Mouse (Mus musculus): Measurements from ENCODE around the gene Dgat2. TPM values are rescaled to one million over a fixed set of nuclear protein-coding genes. Genes with fewer than 3 reads are reported as not detected.

Dgat2 gene
- polyA plus RNA-seq, 1 experiment, result 0.56 TPM

DNA sequence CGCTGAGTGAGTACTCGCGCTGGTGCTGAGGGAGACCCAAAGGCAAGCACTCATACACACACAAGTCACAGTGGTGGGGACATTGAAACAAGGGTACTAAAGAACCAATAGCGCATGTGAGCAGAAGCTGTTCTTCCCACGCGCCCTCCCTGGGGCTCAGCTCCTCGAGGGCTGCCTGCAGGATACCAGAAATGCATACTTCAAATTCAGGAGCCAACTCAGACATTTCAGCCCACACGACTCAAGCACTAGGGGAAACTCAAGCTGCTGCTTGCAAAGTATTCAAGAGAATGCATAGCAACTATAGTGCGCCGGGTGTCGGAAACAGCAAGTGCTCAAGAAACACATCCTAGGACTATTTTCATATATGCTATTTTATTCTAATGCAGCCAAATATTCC, 37.9 kb downstream of the Dgat2 start:
- TF ChIP-seq POLR2A (IDR thresholded peaks at IDR 0.05; ENCODE audit: borderline replicate concordance, low read depth, low read length) (no peak), CTCF (IDR thresholded peaks at IDR 0.05; ENCODE audit: low read depth, low read length) (no peak)
- Histone ChIP-seq H3K4me1 (ENCODE audit: control insufficient read depth, insufficient read depth, low read length) (peaks cover 63% of the 10 kb centered on the region), H3K4me3 (ENCODE audit: insufficient read depth, low read length) (no peak overlapping the region), H3K27ac (ENCODE audit: insufficient read depth, low read depth, low read length) (no peak overlapping the region)

DNA sequence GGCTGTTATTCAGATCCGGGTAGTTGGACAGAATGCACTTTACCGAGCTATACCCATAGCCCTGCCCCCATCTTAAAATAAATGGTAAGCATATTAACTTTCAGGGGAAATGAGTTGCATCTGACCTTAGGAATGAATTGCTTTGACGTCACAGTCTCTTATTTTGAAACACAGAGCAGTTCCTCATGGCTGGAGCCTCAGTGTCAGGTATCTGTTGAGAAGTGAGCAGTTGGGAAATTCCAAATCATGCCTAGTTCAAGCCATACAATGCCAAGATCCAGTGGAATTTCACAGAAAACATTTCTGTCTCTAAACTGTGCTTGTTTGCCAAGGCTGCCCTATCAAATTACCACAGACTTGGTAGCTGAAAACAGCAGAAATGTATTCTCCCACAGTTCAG, 39.3 kb downstream of the Dgat2 start:
- TF ChIP-seq CTCF (IDR thresholded peaks at IDR 0.05; ENCODE audit: low read depth, low read length) (no peak), POLR2A (IDR thresholded peaks at IDR 0.05; ENCODE audit: borderline replicate concordance, low read depth, low read length) (no peak)
- H3K27ac ChIP-seq (ENCODE audit: insufficient read depth, low read depth, low read length), result peak overlapping the region; percentile 27
- H3K4me3 ChIP-seq (ENCODE audit: insufficient read depth, low read length), result no peak overlapping the region
- peaks cover 55% of the 10 kb centered on the region for H3K4me1 ChIP-seq (ENCODE audit: control insufficient read depth, insufficient read depth, low read length)

DNA sequence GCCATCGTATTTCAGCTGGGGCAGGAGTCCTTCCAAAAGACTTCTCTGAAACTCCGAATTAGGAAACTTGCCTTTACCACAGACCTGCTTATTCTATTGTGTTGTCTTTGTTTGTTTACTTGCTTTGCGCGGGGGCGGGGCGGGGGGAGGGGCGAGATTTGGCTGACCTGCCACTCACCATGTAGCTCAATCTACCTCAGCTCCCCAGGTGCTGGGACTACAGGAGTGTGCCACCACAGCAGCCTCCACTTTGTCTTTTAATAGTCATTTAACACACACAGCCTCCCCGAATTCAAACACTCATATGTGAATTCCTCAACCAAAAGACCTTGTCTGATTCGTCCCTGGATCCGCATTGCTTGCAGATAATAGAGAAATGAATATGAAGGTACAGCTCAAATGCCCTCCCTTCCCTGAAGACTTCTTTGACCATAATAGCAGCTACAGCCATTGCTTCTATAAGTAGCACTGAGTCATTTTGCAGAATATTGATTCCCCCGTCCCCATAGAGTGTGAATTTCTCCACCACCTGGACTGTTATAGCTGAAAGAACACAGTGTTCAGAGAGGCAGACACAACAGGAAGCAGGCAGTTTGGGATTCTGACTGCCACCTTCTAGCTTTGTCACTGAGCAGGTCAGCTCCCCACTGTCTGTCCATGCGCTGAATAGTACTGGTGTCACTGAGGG, 40.5 kb downstream of the Dgat2 start:
- Histone ChIP-seq H3K4me1 (ENCODE audit: control insufficient read depth, insufficient read depth, low read length) (peaks cover 50% of the 10 kb centered on the region), H3K27ac (ENCODE audit: insufficient read depth, low read depth, low read length) (peak overlapping the region; percentile 44), H3K4me3 (ENCODE audit: insufficient read depth, low read length) (peak overlapping the region; percentile 57)
- TF ChIP-seq POLR2A (IDR thresholded peaks at IDR 0.05; ENCODE audit: borderline replicate concordance, low read depth, low read length) (no peak), CTCF (IDR thresholded peaks at IDR 0.05; ENCODE audit: low read depth, low read length) (no peak)

DNA sequence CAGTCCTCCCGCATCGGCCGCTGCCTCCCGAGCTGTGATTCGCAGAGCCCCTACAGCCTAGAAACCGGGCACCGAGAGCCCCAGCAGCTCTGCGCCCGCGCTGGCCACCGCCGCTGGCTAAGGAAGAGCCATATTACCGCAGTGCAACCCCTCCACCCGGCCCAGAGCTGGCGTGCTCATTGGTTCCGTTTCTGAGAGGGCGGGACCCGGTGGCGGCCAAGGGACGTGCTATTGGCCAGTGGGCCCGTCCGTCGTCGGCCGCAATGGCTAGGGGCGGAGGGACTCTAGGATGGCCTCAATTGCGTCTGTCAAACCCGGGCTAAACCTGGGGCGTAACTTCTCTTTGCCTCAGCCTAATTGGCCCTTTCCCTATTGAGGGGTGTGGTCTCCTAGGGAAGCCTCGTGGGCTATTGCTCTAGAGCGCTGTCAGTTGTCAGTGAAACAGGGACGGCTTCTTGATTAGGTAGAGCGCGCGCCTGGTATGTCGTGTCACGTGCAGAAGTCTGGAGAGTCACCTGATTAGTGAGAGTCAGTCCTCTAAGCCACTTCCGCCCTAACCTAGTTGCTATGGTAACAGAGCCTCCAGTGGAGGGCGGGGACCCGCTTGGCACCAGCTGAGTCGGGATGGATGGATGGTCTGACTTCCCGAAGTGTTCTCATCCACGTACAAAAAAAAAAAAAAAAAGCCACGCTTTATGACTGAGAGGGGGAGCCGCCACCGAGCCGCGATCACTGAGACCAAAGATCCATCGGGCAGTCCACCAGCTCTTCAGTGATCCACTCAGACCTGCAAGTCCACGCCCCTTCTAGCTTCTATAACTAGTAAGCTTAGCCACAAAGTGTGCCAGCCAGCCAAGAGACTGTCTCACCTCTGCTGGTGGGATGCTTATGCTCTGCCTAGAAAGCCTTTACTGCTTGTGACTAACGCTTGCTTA, 41.3 kb downstream of the Dgat2 start, which contains the start of gene Uvrag:
TSS of gene Uvrag (minus strand) at position 158 of the 935 bp plus-strand sequence.
- Histone ChIP-seq H3K27ac (ENCODE audit: insufficient read depth, low read depth, low read length) (peak within 1 kb of the TSS; percentile 80), H3K4me3 (ENCODE audit: insufficient read depth, low read length) (peak within 1 kb of the TSS; percentile 72), H3K4me1 (ENCODE audit: control insufficient read depth, insufficient read depth, low read length) (peaks cover 50% of the 10 kb centered on the region)
- no peak for TF ChIP-seq POLR2A (IDR thresholded peaks at IDR 0.05; ENCODE audit: borderline replicate concordance, low read depth, low read length)
- no peak for TF ChIP-seq CTCF (IDR thresholded peaks at IDR 0.05; ENCODE audit: low read depth, low read length)

DNA sequence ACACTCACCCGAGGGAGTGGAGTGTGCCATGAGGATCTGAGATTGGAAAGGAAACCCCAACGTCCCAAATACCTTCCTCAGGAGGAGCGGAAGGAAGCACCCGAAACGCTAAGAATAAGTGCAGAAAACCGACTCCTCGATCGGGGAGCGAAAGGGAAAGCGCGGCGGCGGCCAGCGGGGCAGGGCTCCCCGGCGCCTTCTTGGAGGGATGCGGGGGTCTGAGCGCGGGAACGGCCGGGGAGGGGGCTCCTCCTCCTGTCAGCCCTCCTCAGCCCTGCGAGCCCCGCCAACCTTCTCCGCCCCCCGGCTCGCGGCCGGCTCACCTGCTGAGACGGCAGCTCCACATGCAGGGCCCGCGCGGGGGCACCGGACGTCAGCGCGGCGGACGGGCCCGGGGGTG, 42.0 kb downstream of the Dgat2 start:
- H3K4me1 ChIP-seq (ENCODE audit: control insufficient read depth, insufficient read depth, low read length), result peaks cover 52% of the 10 kb centered on the region
- TF ChIP-seq CTCF (IDR thresholded peaks at IDR 0.05; ENCODE audit: low read depth, low read length), result no peak
- TF ChIP-seq POLR2A (IDR thresholded peaks at IDR 0.05; ENCODE audit: borderline replicate concordance, low read depth, low read length), result no peak
- peak overlapping the region; percentile 80 for H3K27ac ChIP-seq (ENCODE audit: insufficient read depth, low read depth, low read length)
- peak overlapping the region; percentile 72 for H3K4me3 ChIP-seq (ENCODE audit: insufficient read depth, low read length)

DNA sequence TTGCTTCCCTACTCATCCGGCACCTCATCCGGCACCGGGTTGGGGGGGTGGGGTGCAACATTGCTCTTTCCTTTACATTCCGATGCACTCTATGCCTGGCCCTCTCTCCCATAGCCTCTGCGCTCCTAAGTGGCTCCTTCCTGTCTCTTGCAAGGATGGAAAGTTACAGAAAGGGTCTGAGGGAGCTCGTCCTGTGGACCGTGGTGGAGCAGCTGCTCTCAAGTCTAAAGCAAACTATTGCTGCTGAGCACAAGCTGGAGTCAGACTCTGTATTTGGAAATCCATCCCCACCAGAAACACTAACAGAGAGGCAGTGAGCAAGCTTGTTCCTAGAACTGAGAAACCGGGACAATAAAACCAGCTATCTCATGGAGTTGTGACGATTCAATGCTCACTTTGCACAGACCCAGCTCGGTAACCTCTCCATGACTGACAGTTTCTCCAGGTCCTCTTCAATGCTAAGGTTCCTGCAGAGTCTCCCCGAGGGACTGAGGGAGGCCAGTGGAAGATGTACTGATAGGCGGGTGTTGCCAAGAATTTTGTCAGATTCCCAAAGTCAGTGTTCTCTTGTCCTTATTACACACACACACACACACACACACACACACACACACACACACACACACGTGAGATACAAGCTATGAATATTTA, 42.6 kb downstream of the Dgat2 start:
- TF ChIP-seq CTCF (IDR thresholded peaks at IDR 0.05; ENCODE audit: low read depth, low read length), result no peak
- no peak for TF ChIP-seq POLR2A (IDR thresholded peaks at IDR 0.05; ENCODE audit: borderline replicate concordance, low read depth, low read length)
- H3K27ac ChIP-seq (ENCODE audit: insufficient read depth, low read depth, low read length), result peak overlapping the region; percentile 80
- peak overlapping the region; percentile 72 for H3K4me3 ChIP-seq (ENCODE audit: insufficient read depth, low read length)
- peaks cover 52% of the 10 kb centered on the region for H3K4me1 ChIP-seq (ENCODE audit: control insufficient read depth, insufficient read depth, low read length)

DNA sequence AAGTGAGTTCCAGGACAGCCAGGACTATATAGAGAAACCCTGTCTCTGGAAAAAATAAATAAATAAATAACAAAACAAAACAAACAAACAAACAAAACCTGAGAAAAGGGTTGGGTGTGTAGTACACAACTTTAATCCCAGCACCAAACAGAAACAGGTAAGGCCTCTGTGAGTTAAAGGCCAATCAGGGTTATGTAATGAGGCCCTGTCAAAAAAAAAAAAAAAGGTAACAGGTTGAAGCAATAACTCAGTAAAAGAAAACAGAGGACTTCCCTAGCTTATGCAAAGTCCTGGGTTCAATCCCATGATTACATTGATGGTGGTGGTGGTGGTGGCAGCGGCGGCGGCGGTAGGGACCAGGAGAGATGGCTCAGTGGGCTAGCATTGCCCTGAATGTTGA, 45.0 kb downstream of the Dgat2 start:
- Histone ChIP-seq H3K4me3 (ENCODE audit: insufficient read depth, low read length) (no peak overlapping the region), H3K4me1 (ENCODE audit: control insufficient read depth, insufficient read depth, low read length) (peaks cover 45% of the 10 kb centered on the region), H3K27ac (ENCODE audit: insufficient read depth, low read depth, low read length) (no peak overlapping the region)
- TF ChIP-seq POLR2A (IDR thresholded peaks at IDR 0.05; ENCODE audit: borderline replicate concordance, low read depth, low read length) (no peak), CTCF (IDR thresholded peaks at IDR 0.05; ENCODE audit: low read depth, low read length) (no peak)

DNA sequence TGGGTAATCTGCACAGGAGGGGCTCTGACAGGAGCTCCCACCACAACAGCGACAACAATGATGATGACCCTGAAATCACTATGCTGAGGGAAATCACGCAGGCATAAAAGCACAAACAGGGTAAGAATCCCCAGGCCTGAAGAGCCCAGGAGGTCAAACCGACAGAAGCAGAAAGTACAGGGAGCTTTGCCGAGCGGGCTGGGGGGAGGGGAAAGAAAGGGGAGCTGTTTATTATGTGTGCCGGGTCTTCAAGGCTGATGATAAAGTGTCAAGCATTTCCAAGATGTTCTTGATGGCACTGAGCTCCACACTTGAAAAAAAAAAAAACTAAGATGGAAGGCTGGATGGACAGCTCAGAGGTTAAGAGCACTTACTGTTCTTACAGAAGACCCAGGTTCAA, 45.7 kb downstream of the Dgat2 start:
- Histone ChIP-seq H3K4me1 (ENCODE audit: control insufficient read depth, insufficient read depth, low read length) (peaks cover 44% of the 10 kb centered on the region), H3K27ac (ENCODE audit: insufficient read depth, low read depth, low read length) (no peak overlapping the region), H3K4me3 (ENCODE audit: insufficient read depth, low read length) (no peak overlapping the region)
- no peak for TF ChIP-seq POLR2A (IDR thresholded peaks at IDR 0.05; ENCODE audit: borderline replicate concordance, low read depth, low read length)
- no peak for TF ChIP-seq CTCF (IDR thresholded peaks at IDR 0.05; ENCODE audit: low read depth, low read length)

DNA sequence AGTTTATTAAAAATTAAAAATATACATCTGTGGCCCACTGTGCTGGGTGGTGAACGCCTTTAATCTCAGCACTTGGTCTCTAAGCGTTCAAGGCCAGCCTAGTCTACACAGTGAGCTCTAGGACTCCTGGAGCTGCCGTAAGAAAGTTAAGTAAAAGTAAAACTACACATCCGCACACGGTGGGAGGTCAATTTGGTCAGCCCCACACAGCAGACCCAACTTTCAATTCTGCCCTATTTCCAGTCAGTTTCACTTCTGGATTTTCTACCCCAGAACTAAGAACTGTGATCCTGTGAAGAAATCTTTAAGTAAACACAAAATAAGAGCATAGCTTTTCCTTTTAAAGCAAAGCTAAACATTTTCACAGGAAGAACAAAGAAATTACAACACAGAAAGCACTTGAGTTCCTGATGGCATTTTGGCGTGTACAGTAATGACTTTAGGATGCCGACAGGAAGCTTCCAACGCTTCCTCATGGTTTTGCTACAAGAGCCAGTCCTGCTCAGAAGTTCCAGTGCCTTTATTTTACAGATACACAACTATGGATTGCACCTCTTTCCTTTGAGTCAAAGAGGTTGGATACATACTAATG, 48.6 kb downstream of the Dgat2 start:
- TF ChIP-seq CTCF (IDR thresholded peaks at IDR 0.05; ENCODE audit: low read depth, low read length), result no peak
- no peak for TF ChIP-seq POLR2A (IDR thresholded peaks at IDR 0.05; ENCODE audit: borderline replicate concordance, low read depth, low read length)
- Histone ChIP-seq H3K27ac (ENCODE audit: insufficient read depth, low read depth, low read length) (peak overlapping the region; percentile 94), H3K4me3 (ENCODE audit: insufficient read depth, low read length) (peak overlapping the region; percentile 53), H3K4me1 (ENCODE audit: control insufficient read depth, insufficient read depth, low read length) (peaks cover 68% of the 10 kb centered on the region)

All from bone marrow macrophage, adult 2 months (primary cell).